Mouse (Mus musculus): Measurements from ENCODE around the gene Asb16.

Gene Asb16

DNA sequence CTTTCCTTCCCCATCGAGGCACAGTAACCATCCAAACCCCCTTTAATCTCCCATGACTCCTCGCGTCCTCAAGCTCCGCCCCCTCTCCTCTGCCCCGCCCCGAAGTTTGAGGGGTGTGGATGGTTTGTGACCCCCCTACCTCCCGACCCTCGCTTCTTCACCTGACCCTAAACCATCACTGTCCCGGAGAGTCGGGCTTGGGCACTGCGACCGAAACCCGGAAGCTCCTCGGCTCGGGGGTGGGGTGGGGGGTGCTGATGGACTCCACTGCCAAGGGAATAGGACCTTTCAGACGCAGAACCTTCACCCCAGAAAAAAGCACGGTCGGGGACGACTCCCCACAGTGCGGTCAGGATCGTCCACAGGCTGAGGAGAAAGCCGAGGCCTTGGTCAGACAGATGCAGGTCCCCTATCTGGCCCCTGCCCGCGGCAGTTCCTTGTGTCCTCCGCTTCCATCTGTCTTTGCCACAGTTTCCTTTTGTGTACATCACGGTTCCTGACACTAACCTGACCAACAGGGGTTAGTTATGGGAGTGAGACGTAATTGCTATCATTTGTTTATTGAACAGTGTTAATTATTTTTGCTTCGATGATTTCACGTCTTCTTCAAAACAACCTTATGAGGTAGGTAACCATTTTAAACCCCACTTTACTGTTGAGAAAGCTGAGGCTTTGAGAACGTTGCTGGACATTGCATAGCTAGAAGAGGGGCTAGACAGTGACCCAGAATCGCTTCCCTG, 16.7 kb downstream of the Asb16 start:
- DNase-seq (ENCODE audit: low spot score in 2 of 2): peak; percentile 62 to 79

DNA sequence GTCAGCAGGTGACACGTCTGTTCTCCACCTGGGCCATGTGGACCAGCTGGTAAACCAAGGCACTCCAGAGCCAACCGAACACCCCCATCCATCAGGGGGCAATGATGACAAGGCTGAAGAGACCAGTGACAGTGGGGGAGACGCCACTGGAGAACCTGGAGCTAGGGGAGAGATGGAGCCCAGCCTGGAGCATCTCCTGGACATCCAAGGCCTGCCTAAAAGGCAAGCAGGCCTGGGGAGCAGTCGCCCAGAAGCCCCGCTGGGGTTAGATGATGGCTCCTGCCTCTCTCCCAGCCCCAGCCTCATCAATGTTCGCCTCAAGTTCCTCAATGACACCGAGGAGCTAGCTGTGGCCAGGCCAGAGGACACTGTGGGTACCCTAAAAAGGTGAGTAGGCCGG, 18.9 kb downstream of the Asb16 start:
- DNase-seq (ENCODE audit: low spot score in 2 of 2): no peak

DNA sequence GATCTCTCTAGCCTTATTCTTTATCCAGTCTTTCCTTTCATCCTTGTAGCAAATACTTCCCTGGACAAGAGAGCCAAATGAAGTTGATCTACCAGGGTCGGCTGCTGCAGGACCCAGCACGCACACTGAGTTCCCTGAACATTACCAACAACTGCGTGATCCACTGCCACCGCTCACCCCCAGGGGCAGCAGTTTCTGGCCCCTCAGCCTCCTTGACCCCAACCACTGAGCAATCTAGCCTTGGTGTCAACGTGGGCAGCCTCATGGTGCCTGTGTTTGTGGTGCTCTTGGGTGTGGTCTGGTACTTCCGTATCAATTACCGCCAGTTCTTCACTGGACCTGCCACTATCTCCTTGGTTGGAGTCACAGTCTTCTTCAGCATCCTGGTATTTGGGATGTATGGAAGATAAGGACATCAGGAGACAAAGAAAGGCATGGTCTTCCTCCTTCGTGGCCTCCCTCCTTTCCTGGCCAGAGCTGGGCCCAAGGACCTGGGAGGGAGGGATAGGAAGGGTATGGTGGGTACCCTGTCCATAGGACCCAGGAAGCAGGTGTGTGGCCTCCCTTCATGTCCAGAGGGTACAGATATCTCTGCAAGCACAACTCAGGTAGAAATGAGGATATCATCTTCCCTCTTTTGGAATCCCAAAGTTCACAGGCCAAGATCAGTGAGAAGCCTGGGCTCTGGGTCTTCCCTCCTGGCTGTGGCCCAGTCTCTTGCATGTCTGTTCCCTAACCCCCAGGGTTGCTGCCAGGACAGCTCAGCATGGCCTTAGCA, 19.7 kb downstream of the Asb16 start:
- DNase-seq (ENCODE audit: low spot score in 2 of 2): no peak

DNA sequence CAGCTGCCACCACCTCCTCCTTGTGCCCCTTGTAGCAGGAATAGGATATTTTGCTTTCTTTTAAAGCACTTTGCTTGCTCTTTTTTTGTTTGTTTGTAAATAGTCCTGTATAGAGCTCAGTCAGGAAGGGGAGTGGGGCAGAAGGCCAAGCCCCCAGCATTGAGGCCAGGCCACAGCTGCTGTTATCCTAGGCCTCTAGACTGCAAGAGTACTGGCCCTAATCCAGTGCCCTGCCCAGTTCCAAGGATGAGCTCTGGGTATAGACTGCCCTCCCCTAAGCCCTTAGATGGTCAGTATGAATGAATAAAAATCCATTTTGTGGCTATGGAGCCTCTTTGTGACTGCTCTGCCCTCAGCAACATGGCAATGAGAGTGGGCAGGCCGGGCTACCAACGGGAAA, 20.4 kb downstream of the Asb16 start:
- DNase-seq (ENCODE audit: low spot score in 2 of 2): no peak

DNA sequence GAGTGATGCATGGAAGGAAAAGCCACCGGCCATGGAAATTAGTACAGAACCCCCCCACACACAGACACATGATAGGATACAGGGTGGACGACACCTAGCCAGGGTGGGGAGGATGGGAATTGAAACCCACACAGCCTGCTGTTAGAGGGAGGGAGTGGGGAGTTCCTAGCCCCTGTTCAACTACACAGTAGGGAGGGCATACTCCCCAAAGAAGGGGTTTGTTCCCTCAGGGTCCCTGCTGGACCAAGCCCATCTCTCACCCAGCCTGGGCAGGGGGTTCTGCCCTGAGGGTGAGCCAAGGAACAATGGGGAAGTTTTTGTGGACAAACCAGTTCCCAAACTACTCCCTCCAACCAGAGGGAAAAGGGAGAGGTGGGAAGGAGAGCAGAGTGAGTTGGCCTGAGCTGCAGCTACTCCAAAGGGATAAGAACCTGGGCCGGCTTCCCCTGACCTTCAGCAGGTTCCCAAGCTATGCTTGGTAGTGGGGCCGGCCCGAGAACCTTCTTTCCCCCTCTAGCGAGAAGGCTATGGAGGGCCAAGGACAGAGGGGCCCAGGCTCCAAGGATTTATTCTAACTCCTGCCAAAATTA, 21.1 kb downstream of the Asb16 start:
- DNase-seq (ENCODE audit: low spot score in 2 of 2): no peak

DNA sequence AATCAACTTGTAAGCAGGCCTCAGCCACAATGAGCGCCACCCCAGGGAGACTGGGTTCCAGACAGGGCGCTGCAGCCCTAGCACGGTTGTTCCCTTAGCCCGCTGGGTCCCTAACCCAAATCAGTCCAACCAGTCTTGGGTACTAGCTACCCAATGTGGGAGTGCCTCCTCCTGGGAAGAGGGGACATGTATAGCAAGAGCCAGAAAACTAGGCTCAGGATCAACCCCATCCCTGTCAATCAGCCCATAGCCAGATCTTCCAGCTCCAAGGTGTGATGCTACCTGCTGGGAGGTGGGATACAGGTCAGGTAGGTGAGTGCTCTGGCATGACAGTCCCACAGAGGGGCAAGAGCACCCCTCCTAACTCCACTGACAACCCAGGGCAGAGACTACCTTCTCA, 21.6 kb downstream of the Asb16 start:
- DNase-seq (ENCODE audit: low spot score in 2 of 2): no peak

DNA sequence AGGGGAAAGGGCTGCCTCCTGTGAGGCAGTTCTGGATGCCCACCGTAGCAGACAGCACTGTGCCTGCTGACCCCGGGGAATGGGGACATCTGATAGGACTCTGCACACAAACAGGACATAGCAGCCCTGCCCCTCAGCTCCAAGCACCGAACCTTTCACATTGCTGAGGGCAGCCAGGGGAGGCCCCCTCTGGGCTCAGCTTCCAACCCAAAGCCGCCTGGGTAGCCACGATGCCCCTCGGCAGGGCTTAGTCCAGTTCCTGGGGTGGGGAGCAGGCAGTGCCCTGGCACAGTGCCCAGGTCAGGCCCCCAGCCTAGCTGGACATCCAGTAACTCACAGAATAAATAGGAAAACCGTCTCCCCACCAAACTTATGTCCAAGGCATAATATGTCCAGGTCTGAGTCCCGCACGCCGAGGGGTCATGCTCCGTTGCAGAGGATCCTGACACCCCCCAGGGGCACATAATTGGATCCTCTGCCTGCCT, 22.6 kb downstream of the Asb16 start:
- DNase-seq (ENCODE audit: low spot score in 2 of 2): no peak

DNA sequence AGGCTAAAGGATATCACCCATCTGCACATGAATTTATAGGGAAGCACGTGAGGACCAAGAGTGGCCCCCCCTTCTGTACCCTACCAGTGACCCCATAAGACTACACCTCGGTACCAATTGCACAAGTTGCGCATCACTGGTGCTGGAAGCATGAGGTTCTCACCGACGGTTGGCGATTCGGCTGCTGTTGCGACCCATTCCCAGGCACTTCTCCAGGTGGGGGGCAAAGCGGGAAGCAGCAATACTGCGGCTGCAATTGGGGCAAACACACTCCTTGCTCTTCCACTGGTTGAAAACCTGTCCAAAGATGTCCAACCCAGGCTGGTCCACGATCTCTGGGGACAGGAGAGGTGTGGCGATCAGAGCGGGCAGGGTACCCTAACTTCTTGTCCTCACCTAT, 25.4 kb downstream of the Asb16 start:
- no peak for DNase-seq (ENCODE audit: low spot score in 2 of 2)

DNA sequence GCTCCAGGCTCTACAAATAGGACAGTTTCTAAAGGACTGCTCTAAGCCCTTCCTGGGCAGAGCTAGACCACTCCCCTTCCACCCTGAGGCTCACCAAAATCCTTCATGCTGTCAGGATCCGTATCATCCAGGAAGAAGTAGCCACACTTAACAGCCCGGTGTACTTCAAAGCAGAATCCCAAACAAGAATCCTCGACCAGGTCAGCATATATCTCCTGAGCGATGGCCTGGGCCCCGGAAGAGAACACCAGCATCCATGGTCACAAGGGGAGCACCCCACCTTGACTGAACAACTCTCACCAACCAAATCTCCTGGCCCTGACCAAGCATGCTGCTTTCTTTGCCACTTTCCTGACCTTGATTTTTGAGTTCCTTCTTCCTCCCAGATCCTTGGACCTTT, 25.9 kb downstream of the Asb16 start:
- DNase-seq (ENCODE audit: low spot score in 2 of 2): no peak

DNA sequence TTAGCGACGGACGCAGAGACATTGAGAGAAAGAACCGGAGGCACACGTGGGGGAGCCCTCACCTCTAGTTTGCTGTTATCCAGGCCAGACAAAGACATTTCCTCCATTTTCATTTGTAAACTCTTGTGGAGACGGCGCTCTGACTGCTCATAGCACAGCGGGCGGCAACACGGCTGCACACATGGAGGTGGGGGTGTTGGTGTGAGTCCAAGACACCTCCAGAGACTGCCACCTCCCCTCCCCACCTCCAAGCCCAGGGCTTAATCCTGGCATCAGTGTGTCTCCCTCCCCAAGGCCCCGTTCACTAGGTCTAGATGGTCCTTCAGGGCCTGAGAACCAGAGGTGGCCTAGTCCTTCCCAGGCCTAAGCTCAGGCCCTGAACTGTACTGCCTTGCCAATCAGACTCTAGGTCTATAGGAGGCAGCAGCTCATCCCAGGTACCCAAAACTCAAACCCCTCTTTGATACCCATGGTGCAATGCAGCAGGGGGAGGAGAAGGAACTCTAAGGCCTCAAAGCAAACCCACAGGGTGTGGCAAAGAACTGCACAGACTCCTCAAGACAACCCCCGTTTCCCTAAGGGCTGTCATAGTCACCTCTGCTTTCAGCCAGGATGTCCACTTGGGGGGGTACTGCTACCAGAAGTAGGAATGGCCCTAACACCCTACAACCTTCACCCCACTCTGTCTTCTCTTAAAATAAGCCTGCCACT, 26.5 kb downstream of the Asb16 start:
- DNase-seq (ENCODE audit: low spot score in 2 of 2): no peak

DNA sequence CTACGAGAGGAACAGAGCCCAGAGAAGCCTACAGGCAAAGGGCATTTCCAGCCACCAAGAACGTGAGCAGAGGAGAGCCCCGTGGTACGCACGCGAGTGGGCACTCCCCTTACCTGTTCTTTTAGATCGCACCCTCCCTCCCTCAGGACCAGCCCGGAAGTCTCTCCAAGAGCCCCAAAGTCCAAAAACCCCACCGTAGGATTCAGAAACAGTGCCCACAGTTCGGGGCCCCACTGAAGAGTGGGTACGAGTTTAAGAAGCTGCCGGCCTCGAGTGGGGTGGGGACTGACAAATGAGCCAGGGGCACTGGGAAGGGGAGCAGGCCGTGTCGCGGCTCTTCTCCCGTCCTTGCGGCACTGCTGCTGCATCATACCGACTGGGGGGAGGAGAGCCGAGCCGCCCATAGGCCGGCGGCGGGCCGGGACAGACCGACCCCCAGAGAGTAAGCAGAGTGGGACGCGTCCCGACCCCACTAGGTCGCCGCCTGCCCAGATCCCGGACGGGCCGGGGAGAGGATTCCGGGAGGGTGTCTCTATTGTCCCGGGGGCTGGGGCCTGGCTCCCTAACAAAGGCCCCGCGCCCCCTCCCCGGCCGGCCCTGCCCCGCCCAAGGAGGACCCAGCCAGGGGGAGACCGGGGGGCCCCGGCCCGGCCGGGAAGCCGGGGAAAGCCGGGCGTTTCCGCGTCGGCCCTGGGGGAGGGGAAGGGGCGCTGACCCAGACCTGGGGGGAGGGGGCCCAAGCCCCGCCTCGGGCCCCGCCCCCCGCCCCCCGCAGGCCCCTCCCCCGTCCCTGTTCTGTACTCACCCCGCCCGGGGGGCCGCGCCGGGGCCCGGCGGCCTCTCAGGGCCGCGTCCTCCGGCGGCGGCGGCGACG, 27.3 kb downstream of the Asb16 start:
- peak in 1 of 2 experiments; percentile 47 for DNase-seq (ENCODE audit: low spot score in 2 of 2)

DNA sequence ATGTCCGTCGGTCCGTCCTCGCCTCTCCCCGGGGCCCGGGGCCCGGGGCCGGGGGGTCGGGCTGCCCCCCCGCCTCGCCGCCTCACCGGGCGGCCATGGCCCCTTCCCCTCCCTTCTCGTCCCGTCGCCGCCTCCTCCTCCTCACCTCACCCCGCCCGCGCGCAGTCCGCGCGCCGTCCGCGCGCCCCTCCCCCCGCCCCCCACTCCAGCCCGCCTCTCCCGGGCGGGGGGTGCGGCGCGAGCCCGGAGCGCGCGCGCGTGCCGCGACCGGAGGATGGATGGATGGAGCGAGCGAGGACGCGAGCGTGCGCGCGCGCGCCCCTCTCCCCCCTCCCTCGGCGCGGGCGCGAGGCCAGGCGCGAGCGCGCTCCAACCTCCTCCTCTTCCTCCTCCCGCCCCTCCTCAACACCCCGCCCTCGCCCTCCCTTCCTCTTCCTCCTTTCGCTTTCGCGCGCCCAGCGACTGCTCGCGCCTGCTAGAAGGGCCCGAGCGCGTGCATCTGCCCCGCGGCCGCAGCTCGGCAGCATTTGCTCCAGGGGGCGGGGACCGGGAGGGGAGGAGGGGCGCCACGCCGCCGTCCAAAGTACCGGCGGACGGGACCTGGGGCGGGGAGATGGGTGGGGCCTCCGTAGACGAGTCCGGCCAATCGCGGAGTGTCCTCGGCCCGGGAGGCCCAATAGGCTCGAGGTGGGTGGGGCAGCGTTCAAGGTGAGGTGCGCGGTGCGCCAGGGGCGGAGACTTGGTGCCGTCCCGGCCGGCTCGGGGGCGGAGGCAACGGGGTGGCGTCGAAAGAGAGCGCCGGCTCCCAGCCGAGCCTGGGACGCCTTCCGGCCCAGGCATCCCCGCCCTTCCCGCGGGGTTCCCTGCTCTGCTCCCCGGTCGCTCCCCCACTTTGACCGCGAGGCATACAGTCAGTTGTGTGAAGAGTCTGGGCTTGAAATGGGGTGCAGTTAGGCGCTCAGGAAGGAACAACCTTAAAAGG, 28.2 kb downstream of the Asb16 start, which contains the start of gene Atxn7l3:
TSS of gene Atxn7l3 (minus strand) at position 141 of the 982 bp plus-strand sequence.
- DNase-seq (ENCODE audit: low spot score in 2 of 2): peak; percentile 93 to 99

DNA sequence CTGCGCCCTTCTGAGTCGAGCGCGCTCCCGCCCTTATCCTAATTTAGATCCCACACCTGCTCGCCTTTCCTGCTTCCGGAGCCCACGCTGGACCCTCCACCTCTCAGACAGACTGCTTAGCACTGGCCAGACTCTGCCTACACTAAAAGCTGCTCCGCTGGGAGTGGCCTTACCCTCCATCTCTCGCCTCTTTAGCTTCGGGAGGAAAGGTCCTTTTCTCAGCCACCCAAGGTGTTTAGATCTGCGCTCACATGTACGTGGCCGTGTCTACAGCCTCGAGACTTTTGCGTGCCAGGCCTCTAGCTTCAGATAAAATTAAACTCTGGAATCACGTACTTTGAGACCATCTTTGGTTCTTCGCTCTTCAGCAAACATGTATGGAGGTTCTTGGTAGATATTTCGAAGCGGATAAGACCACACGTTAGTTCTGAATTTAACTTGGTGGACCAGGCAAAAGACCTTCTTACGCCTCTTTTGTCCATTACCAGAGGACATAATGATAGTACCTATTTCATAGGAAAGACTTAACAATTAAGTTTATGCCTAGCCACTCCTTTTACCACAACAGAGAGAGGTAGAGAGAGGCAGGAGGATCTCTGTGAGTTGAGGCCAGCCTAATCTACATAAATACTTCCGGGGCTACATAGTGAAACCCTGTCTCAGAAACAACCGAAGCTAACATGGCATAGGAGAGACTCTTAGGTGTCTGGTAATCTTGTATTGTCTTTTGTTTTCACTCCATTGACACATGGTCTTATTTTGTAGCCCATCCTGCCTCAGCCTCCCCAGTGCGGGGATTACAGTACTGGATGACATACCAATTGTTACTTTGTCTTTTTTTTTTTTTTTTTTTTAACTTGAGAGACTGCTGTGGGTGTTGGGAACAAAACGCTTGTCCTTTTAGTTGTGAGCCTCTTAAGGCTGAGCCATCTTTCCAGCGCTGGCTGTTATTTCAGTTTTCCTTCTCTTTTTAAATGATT, 29.3 kb downstream of the Asb16 start:
- no peak for DNase-seq (ENCODE audit: low spot score in 2 of 2)

DNA sequence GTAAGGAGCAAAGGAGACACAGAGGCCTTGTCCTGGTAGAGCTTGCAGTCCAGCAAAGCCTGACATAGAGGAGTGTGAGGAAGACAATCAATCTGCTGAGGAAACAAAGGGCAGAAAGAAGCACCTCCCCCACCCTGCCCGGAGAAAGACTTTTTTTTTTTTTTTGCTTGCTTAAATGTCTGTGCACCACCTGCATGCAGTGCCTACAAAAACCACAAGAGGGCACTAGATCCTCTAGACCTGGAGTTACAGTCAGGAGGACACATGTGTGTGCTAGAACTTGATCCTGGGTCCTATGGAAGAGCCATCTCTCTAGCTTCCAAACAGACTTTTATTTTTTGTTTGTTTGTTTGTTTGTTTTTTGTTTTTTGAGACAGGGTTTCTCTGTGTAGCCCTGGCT, 31.3 kb downstream of the Asb16 start:
- no peak for DNase-seq (ENCODE audit: low spot score in 2 of 2)

DNA sequence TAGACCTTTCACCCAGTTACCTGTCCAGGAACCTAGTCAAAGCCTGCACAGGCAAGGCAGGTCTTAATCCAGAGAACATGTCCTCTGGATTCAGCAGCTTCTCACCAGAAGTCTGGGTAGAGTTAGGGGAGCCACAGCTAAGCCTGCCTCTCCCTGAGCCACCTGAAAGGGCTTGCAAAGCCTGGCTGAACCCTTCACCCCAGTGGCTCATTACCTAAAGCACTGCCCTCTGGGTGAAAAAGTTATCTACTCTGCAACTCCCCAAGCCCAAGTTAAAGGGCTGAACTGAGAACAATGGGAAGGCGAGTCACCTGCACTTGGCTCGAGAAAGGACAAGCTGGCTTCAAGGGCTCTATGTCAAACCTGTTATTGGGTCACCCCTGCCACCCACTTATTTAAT, 35.6 kb downstream of the Asb16 start:
- no peak for DNase-seq (ENCODE audit: low spot score in 2 of 2)

DNA sequence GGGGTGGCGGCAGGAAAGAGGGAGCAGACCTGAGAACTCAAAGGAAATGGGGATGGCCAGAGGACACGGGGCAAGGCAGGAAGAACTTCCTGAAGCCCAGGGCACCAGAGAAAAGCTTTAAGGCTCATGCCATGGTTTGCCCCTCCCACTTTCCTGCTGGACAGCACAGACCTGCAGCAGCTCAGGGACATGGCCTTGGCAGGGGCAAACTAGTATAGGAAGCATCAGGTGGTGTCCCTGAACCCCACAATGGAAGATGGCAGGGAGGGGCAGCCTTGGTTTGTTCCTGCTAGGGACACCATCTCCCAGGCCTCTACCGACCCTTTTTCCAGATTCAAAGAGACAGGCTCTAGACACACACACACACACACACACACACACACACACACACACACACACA, 36.8 kb downstream of the Asb16 start:
- no peak for DNase-seq (ENCODE audit: low spot score in 2 of 2)

DNA sequence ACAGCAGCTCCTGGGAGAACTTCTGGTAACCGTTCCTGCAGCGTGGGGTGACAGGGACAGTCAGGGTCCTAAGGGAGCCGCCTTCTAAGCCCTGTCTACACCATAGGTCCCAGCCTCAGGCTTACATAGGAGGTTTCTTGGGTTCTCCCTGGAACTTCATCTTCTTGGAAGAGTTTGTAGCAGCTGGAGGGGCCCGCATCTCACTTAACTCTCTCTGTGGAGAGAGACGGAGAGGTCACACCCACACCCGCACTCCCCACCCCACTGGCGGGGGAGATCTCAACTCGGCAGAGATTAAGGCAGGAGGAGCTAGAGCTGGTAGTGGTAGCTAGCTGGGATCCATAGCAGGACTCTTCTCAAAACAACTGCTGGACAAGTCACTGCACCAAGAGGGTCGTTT, 39.6 kb downstream of the Asb16 start:
- DNase-seq (ENCODE audit: low spot score in 2 of 2): no peak

DNA sequence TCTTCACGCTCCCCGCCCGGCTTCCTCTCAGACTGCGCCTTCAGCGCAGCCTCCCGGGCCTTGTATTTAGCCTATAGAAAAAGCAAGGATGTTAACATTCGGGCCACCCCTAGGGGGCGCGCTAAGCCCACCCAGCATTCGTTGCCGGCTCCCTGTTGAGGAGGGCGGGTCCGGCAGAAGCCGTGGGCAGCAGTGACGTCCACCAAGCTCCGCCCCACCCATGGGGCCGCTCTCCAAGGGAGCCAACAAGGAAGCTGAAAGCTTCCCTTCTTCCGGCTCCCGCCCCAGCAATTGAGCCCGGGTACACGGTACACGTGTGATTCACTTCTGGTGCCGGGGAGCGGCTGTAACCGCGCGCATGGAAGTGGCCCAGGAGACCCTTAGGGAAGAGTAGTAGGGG, 40.4 kb downstream of the Asb16 start:
- peak; percentile 94 to 95 for DNase-seq (ENCODE audit: low spot score in 2 of 2)
